Mouse (Mus musculus): ENCODE results near the gene Clec12b.

The Clec12b gene

DNA sequence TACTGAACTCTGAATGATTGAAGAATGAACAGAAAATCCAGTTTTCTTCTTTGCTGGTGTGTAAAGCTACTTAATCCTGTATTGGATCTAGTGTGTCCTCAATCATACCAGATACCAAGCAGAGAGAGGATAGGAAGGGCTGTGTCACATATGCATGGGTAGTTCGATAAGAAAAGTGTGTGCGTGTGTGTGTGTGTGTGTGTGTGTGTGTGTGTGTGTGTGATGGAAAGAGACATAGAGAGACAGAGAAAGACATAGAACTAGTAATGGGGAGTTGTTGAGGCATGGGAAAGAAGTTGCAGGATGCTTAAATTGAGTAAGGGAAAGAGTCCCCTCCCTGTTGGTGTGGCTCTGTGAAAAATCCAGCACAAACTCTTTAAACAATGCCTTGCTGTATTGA is at the start of gene Clec12b:
Clec12b (minus strand) TSS at position 101 of the 400 bp plus-strand sequence.
- no peak for DNase-seq (ENCODE audit: low spot score)

DNA sequence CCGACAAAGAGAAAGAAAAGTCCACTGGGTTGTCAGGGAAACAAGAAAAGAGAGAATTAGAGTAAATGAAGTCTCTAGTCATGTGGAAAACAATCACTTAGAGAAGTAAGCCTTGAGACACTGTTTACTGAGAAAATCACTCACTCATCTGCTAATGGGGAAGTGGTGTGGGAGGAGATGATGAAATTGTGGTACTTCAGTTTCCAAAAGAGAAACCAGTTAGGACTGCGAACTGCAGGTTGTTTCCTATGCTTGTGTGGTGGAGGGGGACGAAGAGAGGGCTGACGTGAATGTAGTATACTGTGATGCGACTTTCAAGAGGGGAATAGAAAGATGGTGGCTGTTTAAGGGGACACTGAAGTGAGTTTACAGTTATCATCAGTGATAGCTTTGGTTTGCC is 48.6 kb upstream of the Clec12b start:
- peak; percentile 4 for DNase-seq (ENCODE audit: low spot score)

DNA sequence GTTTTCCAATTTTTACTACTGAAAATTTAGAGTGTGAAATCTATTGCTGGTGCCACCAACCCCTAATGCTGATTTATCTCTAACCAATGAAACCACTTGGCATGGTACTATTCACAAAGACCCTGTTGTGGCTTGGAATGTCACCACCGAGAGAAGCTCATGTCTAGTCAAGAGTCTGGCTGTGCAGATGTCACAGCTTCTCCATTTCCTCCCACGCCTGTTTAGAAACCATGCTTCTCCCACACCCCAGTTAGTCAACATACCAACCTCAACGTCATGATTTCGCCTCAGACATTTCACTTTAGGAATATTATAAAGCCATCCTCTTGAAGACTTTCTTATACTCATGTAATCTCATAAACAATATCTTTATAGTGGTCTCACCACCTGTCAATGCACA is 41.6 kb upstream of the Clec12b start:
- DNase-seq (ENCODE audit: low spot score), result no peak

DNA sequence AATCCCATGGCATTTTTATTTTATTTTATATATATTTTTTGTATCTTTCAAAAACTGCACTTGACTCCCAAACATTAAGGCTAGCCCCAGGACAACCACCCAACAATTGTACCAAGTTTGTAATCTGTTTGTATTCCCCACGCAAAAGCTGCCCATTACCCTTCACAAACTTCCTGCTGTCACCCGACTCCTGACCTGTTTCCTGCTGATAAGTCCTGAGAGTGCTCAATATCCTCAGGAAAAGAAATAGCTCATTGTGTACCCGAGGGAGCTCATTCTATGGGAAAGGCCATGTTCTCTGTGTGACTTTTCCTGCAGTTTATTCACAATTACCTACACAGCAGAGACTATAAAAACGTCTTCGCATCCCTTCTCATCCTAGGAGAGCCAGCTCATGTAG is 40.1 kb upstream of the Clec12b start:
- no peak for DNase-seq (ENCODE audit: low spot score)

DNA sequence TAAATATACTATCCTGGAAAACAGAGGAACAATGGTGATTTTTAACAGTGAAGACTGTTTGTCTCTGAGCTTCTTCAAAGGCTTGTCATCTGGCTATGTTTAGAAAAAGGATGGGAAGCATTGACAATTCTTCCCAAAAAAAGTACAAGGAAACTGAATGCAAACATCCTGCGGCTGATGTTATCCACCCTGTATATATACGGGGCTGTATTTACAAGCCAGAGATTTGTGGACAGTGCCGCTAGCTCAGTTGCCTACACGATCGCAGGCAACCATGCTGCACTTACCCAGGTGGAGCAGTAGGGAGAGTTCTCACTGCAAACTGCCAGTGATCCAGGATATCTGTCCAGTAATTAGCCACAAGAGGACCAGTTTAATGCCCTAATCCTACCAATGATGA is 39.5 kb upstream of the Clec12b start:
- DNase-seq (ENCODE audit: low spot score), result no peak

DNA sequence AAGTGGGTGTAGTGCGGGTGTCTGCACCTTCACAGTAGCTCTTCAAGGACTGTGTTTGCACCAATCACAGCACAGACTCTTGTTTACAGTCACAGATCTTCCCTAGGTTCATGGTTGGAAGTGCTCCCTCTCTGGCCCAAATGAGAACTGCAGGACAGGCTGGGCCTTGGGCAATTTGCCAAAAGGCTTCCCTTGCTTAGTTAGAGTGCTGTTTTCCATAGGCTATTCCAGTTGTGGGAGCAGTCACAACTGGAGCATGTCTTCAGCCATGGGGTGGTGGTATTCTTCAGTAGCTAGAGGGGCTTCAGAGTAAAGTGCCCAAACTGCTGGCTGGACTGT is 38.0 kb upstream of the Clec12b start:
- peak; percentile 34 for DNase-seq (ENCODE audit: low spot score)

DNA sequence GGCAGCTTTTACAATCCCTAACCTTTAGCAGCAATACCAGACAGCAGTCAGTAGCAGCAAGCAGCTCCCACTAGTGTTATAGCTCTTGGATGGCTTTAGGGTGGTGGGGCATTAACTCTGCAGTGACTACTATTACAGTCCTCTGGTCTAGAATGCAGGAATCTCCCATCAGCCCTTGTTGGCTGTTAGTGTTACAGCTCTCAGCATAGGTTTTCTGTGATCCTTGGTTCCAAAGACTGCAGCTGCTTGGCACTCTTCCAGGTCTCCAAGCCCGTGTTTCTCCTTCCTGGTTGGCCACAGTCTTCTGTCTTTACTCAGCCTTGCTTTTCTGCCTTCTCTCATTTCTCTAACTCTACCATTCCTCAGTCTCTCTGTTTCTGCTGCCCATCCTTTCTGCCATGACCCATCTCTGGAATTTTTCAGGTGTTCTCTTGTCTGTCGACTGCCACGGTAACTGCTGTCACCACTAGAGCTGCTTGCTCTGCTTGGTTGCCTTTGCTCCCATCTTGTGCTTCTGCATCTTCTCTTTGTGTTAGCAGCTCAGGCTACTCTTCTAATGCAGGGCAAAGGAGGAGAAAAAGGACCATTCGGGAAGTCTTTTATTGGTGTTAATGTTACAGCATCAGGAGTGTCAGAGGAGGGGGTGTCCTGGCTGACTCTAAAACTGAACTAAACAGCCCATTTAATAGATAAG is 37.5 kb upstream of the Clec12b start:
- no peak for DNase-seq (ENCODE audit: low spot score)

DNA sequence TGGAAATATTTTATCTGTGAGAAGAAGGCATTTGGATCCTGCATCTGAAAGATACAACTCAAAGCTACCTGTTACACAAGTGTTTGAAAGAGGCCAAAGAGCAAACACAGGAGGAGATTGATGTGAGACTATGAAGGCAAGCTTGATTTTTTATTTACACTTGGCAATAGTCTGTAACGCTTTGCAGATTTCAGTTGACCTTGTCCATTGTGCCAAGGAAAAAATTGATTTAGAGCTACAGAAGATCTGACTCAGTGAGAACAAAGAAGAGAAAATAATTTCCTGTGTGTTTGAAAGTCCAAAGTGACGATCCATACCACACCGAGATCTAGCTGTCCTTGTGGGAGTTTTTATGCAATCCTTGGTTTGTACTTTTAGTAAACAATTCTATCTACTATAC is 36.6 kb upstream of the Clec12b start:
- DNase-seq (ENCODE audit: low spot score), result no peak

DNA sequence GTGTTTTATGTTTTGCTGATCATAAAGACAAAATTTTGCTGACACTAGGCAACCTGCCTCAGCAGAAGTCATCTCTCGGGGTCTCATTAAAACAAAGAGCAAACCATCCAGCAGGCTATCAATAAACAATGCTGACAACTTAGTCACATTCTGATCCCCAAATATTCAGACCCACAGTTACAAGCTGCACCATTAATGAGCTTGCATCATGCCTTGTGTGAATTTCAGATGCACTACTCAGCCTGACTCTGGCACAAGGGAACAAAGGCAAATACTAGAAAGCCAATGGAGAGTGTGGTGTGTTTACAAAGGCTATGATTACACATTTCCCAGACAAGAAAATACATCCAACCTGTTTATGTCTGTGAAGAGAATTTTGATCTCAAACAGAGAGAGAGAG is 28.5 kb upstream of the Clec12b start:
- no peak for DNase-seq (ENCODE audit: low spot score)

DNA sequence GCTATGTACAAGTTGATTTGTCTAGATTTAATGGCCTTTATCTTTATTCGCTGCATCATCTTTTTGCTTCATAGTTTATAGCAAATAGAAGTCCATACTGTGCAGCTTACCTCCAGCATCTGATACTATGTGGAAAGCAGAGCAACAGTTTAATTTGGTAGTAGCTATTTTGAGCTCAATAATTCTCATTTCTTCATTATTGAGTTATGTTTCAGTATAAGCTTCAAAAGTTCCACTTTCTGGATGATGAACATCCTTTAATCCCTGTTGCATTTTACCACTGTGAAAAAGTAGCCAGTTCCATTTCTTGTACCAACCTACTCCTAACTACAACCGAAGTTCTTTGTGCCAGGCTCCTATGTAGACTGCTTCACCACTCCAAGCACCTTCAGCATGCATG is 22.9 kb upstream of the Clec12b start, which contains the start of gene Clec9a:
Clec9a (plus strand) TSS at position 301 of the 400 bp plus-strand sequence.
- DNase-seq (ENCODE audit: low spot score), result no peak

DNA sequence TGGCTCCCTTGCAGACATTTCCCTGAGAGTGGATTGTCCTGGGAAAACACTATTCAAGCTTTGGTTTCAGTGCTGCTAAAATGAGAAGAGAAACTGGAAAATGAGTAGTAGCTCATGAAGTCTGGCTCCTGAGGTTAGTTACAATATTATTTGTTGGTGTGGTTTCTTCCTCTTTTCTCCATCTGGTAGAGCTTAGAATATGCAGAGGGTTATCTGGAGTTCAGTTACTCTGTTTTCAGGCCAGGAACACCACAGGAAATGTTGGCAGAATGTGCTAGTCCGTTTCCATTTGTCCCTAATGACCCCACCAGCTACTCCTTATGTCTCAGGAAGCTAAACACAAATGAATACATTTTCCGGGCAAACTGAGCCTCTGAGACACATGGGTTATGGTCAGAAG is 21.6 kb upstream of the Clec12b start:
- no peak for DNase-seq (ENCODE audit: low spot score)

DNA sequence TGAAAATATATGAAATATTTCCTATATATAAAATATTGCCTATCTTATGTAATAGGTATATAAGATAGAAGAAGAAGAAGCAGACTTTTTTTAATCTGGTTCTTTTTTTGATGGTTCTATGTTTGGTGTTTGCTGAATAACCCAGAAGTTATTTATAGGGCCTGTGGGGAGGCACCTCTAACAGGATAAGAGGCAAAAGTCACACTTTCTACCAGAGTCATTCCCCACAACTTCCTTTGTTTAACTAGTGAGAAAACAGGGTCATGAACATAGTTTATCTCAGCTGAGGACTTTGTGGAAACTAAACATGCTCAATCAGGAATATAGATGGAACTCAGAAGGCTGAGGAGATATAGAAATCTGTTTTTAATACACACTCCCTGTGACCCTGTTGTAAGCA is 20.3 kb upstream of the Clec12b start:
- DNase-seq (ENCODE audit: low spot score), result no peak

DNA sequence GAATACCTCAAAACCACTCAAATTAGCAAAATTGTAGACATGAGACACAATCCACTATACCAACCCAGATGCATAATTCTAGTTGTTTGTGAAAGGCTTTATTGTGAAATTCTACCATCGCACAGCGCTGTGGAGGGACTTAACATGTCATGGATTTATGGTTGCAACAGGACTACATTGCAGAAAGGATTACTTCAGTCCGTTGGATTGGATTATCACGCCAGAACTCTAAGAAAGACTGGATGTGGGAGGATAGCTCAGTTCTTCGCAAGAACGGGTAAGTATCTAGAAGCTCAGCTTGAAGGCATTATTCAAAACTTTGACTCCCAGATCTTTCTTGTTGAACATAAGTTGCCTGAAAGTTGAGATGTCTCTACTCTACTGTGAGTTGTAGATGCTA is 17.7 kb upstream of the Clec12b start:
- DNase-seq (ENCODE audit: low spot score), result no peak

DNA sequence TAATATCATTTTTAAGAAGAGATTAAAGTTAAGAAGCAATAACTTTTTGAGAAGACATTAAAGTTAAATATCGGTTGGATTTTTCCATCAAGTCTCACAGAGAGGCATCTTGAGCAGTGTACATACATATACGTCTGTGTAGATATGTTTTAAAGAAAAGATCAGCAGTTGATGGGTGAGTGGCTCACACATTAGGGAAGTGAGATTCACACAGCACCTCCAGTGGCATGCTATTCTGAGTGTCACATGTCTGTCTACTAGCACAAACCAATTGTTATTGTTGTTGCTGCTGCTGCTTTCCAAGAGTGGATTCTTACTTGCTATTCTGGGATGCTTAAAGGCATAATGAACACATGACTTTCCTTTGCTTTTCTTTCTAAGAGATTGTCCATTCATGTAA is 16.7 kb upstream of the Clec12b start:
- DNase-seq (ENCODE audit: low spot score), result no peak

DNA sequence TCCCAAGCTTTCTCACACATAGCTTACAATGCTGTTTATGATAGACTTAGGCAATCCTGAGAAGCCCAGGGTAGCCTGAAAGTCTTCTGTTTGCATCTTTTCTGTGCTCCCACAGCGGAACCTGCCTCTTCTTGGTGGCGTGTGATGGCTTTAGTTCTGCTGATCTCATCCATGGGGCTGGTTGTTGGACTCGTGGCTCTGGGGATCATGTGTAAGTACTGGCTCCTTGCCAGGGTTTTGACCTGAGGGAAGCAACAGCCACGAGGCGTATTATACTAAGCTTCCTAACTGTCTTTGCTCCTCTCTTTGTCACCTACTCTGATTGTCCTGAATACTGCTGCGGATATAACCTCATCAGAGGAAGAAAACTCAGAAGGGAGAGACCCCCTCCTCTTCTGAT is 14.3 kb upstream of the Clec12b start:
- DNase-seq (ENCODE audit: low spot score), result no peak

DNA sequence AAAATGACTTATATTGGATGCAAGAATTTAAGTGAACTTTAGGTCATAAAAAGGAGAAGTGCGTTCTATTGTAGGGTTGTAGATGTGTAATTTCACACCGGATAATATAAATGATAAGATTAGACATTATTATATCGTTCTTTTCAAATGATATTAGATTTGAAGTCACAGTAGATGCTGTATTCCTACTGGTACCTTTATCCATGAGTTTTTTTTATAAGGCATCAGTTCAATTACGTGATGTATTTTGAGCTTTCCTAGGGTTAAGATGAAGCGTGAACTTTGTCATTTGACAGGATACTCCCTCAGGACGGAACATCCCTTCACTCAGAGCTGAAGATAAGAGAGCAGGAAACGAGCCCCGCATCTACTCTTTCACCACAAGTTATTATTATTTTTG is 11.3 kb upstream of the Clec12b start, which contains the start of gene Clec1b:
Clec1b (plus strand) TSS at position 301 of the 400 bp plus-strand sequence.
- no peak for DNase-seq (ENCODE audit: low spot score)

DNA sequence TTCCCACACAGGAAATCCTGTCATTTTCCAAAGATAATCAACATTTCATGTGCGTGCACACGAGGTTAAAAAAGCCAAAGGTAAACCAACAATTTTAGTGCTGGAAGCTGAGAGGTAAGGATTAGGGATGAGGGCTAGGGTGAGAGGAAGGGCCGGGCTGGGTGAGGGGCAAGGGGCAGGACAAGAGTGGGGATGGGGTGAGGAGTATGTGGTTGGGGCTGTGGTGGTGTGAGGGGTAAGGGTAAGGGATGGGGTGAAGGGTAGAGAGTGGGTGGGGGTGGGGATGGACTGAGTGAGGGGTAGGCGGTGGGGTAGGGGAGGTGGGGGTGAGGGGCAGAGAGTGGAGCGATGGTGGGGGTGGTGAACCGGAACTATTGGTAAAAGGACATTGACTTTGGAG is 8.1 kb upstream of the Clec12b start:
- no peak for DNase-seq (ENCODE audit: low spot score)

DNA sequence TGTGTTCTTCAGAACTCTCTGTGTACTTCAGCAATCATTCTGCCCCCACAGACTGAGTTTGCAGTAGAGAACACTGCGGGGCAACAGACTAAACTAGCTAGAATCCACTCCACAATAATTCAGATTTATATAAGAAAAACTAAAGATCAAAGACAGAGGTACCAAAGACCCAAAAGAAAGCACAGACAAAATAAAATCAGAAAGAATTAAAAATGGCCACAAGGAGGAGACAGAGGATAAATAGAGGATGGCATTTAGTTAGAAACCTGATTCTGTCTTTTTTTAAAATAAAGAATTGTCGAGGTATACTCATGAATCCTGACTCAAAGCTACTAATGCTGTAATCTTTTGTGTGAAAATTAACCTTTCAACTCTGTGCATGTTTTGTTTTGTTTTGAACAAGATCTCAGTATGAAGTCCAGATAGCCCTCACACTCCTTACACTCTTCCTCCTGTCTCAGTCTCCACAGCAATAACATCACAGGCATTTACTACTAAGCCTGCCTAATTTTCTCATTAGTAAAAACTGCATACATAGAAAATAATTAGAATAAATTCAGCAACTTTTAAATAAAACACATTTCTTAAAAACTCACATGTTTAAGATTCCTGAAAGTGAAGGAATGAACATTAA is 7.5 kb upstream of the Clec12b start:
- no peak for DNase-seq (ENCODE audit: low spot score)

DNA sequence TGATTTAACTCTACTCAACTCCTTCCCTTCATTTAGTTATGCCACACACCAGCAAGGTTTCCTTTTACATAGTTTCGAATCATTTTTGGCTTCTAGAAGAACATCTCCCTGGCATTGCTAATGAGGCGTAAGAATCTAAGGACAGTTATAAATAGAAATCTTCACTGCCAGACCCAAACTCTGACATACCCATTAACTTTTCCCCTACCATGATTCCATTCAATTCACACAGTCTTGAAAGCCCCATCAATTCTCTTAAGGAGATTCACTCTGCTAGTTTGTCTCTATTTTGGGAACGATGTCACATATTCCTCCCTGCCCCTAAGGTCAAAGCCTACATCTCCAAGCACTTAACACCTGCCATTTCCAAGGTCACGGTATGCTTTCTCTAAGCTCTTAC is 674 bp downstream of the Clec12b start:
- no peak for DNase-seq (ENCODE audit: low spot score)

DNA sequence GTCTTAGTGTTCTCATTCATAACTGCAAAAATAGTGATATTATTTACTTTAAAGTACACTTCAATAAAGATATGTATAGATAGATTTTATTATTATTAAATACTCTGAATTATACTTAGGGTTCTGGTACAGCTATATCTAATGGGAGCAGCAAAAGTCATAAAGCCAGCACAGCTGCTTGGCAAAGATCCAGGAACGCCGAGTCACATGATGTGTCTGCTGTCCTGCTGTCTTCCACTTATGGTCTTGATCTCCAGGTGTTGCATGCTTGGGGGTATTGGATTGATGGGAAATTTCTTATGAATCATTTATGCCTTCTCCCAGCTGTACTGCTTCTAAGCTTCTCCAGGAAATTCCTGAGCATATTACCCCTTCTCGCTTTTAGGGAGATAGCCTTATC is 2.2 kb downstream of the Clec12b start:
- DNase-seq (ENCODE audit: low spot score), result no peak

DNA sequence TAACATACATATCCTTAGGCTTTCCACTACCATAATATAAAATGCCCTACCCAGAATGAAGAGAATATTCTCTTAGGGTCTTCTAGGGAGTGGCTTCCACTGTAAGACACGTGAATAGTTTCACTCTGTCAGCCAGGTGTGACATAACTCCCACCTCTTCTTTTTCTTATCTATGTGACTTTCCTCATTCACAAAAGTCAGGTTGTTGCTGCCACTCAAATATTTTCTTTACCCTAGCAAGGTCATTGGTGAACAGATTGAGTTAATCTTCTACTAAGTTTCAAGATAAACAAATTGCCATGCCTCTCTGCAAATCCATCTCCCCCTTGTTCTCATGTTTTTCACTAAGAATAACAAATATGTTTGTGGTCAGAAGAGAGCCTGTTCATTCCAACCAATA is 3.9 kb downstream of the Clec12b start:
- no peak for DNase-seq (ENCODE audit: low spot score)

DNA sequence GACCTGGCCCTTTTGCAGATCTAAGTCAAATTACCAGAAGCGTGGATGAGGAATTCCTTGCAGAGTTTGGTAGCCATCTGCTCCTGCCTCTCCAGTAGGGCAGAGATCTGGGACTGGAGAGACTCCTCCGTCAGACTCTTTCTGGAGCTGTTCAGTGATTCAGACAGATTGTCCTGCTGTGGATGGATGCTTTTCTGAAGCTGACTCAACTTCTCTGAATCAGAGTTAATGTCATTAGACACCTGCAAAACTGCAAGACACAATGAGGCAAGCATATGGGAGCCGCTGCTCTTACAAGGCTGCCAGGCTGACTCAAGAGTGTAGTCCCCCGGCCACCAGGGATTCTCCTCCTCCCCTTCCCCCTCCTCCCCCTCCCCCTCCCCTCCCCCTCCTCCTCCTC is 5.2 kb downstream of the Clec12b start:
- DNase-seq (ENCODE audit: low spot score), result no peak

DNA sequence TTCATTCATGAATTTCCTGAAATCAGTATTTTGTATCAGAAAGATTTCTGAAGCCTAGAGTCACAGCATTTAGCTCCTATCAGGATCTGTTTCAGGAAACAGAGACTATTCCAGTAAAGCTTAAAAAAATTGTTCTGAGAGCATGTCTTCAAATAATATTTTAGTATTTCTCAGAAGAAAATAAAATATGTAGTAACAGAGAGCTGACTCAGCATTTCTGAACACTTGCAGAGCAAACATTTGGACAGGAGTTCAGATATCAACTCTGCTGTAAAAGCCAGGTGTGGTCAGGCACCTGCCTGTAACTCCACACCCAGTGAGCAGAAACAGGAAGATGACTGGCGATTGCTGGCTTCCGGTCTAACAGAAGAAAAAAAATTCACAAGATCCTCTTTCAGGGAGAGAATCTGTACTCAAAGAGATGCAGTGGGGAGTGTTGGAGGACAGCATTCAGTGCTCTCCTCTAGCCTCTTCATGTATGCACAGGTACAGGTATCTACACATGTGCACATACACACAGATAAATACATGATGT is 10.7 kb downstream of the Clec12b start:
- DNase-seq (ENCODE audit: low spot score), result no peak
